Mouse (Mus musculus): Measurements from ENCODE around the gene Gm10645.

Gm10645 gene

GRCm38 (mm10) chr8:83165931-83166867, at the start of gene Gm10645:
Gene Gm10645, minus strand, starts transcription at chr8:83166170.
- in situ Hi-C loops (cut with MboI) = loop anchor here (10.0 kb wide), 1 partner anchor 61 kb away; no protein-coding TSS in a partner anchor

GRCm38 (mm10) chr8:83215065-83215464, 49.1 kb upstream of the Gm10645 start:
- in situ Hi-C loops (cut with MboI) = no loop called here

- in situ Hi-C loops (cut with MboI) = no loop called here
These were observed 44.7 kb upstream of the Gm10645 start for GRCm38 (mm10) chr8:83210676-83211075.

- in situ Hi-C loops (cut with MboI) = no loop called here
These were observed 43.6 kb upstream of the Gm10645 start for GRCm38 (mm10) chr8:83209581-83209980.

GRCm38 (mm10) chr8:83205907-83206306, 39.9 kb upstream of the Gm10645 start:
- in situ Hi-C loops (cut with MboI) = no loop called here

GRCm38 (mm10) chr8:83202946-83203345, 37.0 kb upstream of the Gm10645 start:
- in situ Hi-C loops (cut with MboI) = no loop called here

- in situ Hi-C loops (cut with MboI) = no loop called here
These were observed 34.5 kb upstream of the Gm10645 start for GRCm38 (mm10) chr8:83200191-83201177.

- in situ Hi-C loops (cut with MboI) = no loop called here
These were observed 33.7 kb upstream of the Gm10645 start for GRCm38 (mm10) chr8:83199715-83200114.

GRCm38 (mm10) chr8:83196088-83196487, 30.1 kb upstream of the Gm10645 start:
- in situ Hi-C loops (cut with MboI) = no loop called here

GRCm38 (mm10) chr8:83189538-83190095, 23.6 kb upstream of the Gm10645 start:
- in situ Hi-C loops (cut with MboI) = no loop called here

GRCm38 (mm10) chr8:83187363-83187962, 21.5 kb upstream of the Gm10645 start:
- in situ Hi-C loops (cut with MboI) = no loop called here

GRCm38 (mm10) chr8:83186376-83186775, 20.4 kb upstream of the Gm10645 start:
- in situ Hi-C loops (cut with MboI) = no loop called here

- in situ Hi-C loops (cut with MboI) = no loop called here
These were observed 16.8 kb upstream of the Gm10645 start for GRCm38 (mm10) chr8:83182784-83183183.

- in situ Hi-C loops (cut with MboI) = no loop called here
These were observed 16.0 kb upstream of the Gm10645 start for GRCm38 (mm10) chr8:83181851-83182482.

GRCm38 (mm10) chr8:83178228-83178742, 12.3 kb upstream of the Gm10645 start:
- in situ Hi-C loops (cut with MboI) = loop anchor here (10.0 kb wide), 1 partner anchor 313 kb away; the partner anchor contains the start of gene Rnf150

- in situ Hi-C loops (cut with MboI) = loop anchor here (10.0 kb wide), 1 partner anchor 313 kb away; the partner anchor contains the start of gene Rnf150
These were observed 11.6 kb upstream of the Gm10645 start for GRCm38 (mm10) chr8:83177317-83178195.

GRCm38 (mm10) chr8:83176785-83177184, 10.8 kb upstream of the Gm10645 start:
- in situ Hi-C loops (cut with MboI) = loop anchor here (10.0 kb wide), 1 partner anchor 312 kb away; the partner anchor contains the start of gene Rnf150

GRCm38 (mm10) chr8:83175680-83176079, 9.7 kb upstream of the Gm10645 start:
- in situ Hi-C loops (cut with MboI) = loop anchor here (10.0 kb wide), 1 partner anchor 311 kb away; the partner anchor contains the start of gene Rnf150

GRCm38 (mm10) chr8:83170894-83171293, 4.9 kb upstream of the Gm10645 start:
- in situ Hi-C loops (cut with MboI) = loop anchor here (10.0 kb wide), 1 partner anchor 306 kb away; the partner anchor contains the start of gene Rnf150

All from mature B cell (primary cell).